Mouse (Mus musculus) adrenal gland, adult (tissue): ENCODE measurements around the gene Dnah8.
A peak's percentile ranks its signal among the peaks of the same experiment; 100 is the strongest.

Experiments
- DNase-seq, 2 experiments: peaks; one replicate each; pipeline ENCODE4 v3.0.0; 2022 to 2023; ENCODE audit warnings: low spot score in 1 of 2; ENCODE audit not compliant: inconsistent age in 2 of 2

Dnah8 gene

GRCm38 (mm10) chr17:30860606-30861005 lies 236.5 kb downstream of the Dnah8 start:
- DNase-seq = no peak

- DNase-seq = no peak
These were observed 242.1 kb downstream of the Dnah8 start for GRCm38 (mm10) chr17:30866281-30866680.

- DNase-seq = peak; percentile 36 to 73
These were observed 242.8 kb downstream of the Dnah8 start for GRCm38 (mm10) chr17:30866966-30867365.

GRCm38 (mm10) chr17:30871040-30871439 lies 246.9 kb downstream of the Dnah8 start:
- no peak for DNase-seq

GRCm38 (mm10) chr17:30874276-30874675 lies 250.1 kb downstream of the Dnah8 start:
- no peak for DNase-seq

- no peak for DNase-seq
These were observed 253.3 kb downstream of the Dnah8 start for GRCm38 (mm10) chr17:30877456-30877855.

GRCm38 (mm10) chr17:30878626-30879025 lies 254.5 kb downstream of the Dnah8 start:
- no peak for DNase-seq

- DNase-seq = no peak
These were observed 256.2 kb downstream of the Dnah8 start for GRCm38 (mm10) chr17:30880391-30880790.

GRCm38 (mm10) chr17:30881001-30881400 lies 256.8 kb downstream of the Dnah8 start:
- DNase-seq = no peak

GRCm38 (mm10) chr17:30882206-30882605 lies 258.1 kb downstream of the Dnah8 start:
- DNase-seq = no peak

- no peak for DNase-seq
These were observed 259.4 kb downstream of the Dnah8 start for GRCm38 (mm10) chr17:30883534-30883933.

- no peak for DNase-seq
These were observed 267.9 kb downstream of the Dnah8 start for GRCm38 (mm10) chr17:30892086-30892485.

GRCm38 (mm10) chr17:30892730-30893129 lies 268.6 kb downstream of the Dnah8 start:
- no peak for DNase-seq

GRCm38 (mm10) chr17:30897075-30897474 lies 272.9 kb downstream of the Dnah8 start:
- no peak for DNase-seq

- no peak for DNase-seq
These were observed 277.5 kb downstream of the Dnah8 start, which contains the start of gene Glp1r for GRCm38 (mm10) chr17:30901627-30902026. Glp1r (plus strand) TSS chr17:30901817.

GRCm38 (mm10) chr17:30904096-30904495 lies 279.9 kb downstream of the Dnah8 start:
- no peak for DNase-seq

- no peak for DNase-seq
These were observed 283.4 kb downstream of the Dnah8 start for GRCm38 (mm10) chr17:30907577-30907976.

GRCm38 (mm10) chr17:30910866-30911731 lies 286.9 kb downstream of the Dnah8 start:
- DNase-seq = peak; percentile 24 to 83

GRCm38 (mm10) chr17:30911732-30912088 lies 287.6 kb downstream of the Dnah8 start:
- DNase-seq = peak in 1 of 2 experiments; percentile 26

- DNase-seq = no peak
These were observed 288.4 kb downstream of the Dnah8 start for GRCm38 (mm10) chr17:30912536-30912935.

- no peak for DNase-seq
These were observed 290.1 kb downstream of the Dnah8 start for GRCm38 (mm10) chr17:30914264-30914663.

- DNase-seq = no peak
These were observed 299.4 kb downstream of the Dnah8 start for GRCm38 (mm10) chr17:30923566-30923965.
